Mouse (Mus musculus) subcutaneous adipose tissue, adult 2 months (tissue): ENCODE data around the gene Sepsecs. TPM values are rescaled to one million over a fixed set of nuclear protein-coding genes. Genes with fewer than 3 reads are reported as not detected.

Source experiments
- polyA plus RNA-seq: library from polyadenylated mRNA; depleted of rRNA; stranded (reverse); fragments of >200 nt; gene quantifications from 2 replicates; pipeline ENCODE4 v1.2.3, GENCODE M21; 2012; ENCODE audit warnings: low replicate concordance; rRNA removed

The Sepsecs gene
- 6.9 and 8.7 TPM in 2 replicates for polyA plus RNA-seq

GRCm38 (mm10) chr5:52669426-52670191 is at the start of gene Sepsecs:
TSS of gene Sepsecs (minus strand) at chr5:52669708.

Other genes starting within 250 kb of the Sepsecs start
- gene Ccdc149, start 198.2 kb downstream of the Sepsecs start, polyA plus RNA-seq = 2.3 and 2.7 TPM in 2 replicates
- 4.0 and 7.8 TPM in 2 replicates for gene Lgi2, start 103.2 kb downstream of the Sepsecs start, polyA plus RNA-seq
- 5.7 and 12.9 TPM in 2 replicates for gene Pi4k2b, start 71.9 kb upstream of the Sepsecs start, polyA plus RNA-seq
- 6.1 and 10.0 TPM in 2 replicates for gene Zcchc4, start 105.7 kb upstream of the Sepsecs start, polyA plus RNA-seq
- gene Anapc4, start 164.3 kb upstream of the Sepsecs start, polyA plus RNA-seq = 30.4 and 38.6 TPM in 2 replicates